Mouse (Mus musculus) left cerebral cortex, adult 2 months (tissue): ENCODE measurements around the gene Dio3. TPM values are rescaled to one million over a fixed set of nuclear protein-coding genes. Genes with fewer than 3 reads are reported as not detected.

Source experiments
- DNase-seq, 2 experiments: peaks; one replicate each; pipeline ENCODE4 v3.0.0; 2021 to 2022; ENCODE audit warnings: low spot score in 2 of 2, mixed read lengths in 1 of 2; ENCODE audit errors: extremely low spot score in 1 of 2
- H3K27ac ChIP-seq: fragments of 200-600 bp; 2 replicates; pipeline ENCODE4 v1.8.1; 2022
- H3K4me3 ChIP-seq: fragments of 200-600 bp; 2 replicates; pipeline ENCODE4 v1.8.1; 2022
- CTCF ChIP-seq: fragments of 200-600 bp; IDR thresholded peaks from 2 replicates; pipeline ENCODE4 v1.8.1; 2022; ENCODE audit warnings: antibody characterized with exemption, mild to moderate bottlenecking, moderate library complexity
- intact Hi-C: fragments of 180-260 bp; cut with DNase I; formaldehyde crosslinking; loops from one replicate; pipeline ENCODE4 v1.15.1; 2025
- long read RNA-seq, 2 experiments: library from polyadenylated mRNA; stranded (forward); transcript quantifications; one replicate each; pipeline ENCODE4 v2.0.0; 2021; ENCODE audit warnings: borderline mapping rate in 2 of 2
- total RNA-seq, 2 experiments: library from RNA; stranded (reverse); gene quantifications; 2 replicates each; pipeline ENCODE4 v1.2.3; 2021

Gene Dio3
- total RNA-seq, result 1 to 10 TPM; 3.6 to 5.7 TPM
- long read RNA-seq, experiment 1, partial matches to known transcripts, result 0 of 1 reads
- long read RNA-seq, experiment 1, other reads (novel, unspliced or antisense), result 0 of 1 reads
- long read RNA-seq, experiment 2, transcript Dio3-202 (1 exons, 2,030 nt), result major isoform, 6 of 6 reads
- long read RNA-seq, experiment 2, partial matches to known transcripts, result 0 of 6 reads
- long read RNA-seq, experiment 2, other reads (novel, unspliced or antisense), result 0 of 6 reads

DNA sequence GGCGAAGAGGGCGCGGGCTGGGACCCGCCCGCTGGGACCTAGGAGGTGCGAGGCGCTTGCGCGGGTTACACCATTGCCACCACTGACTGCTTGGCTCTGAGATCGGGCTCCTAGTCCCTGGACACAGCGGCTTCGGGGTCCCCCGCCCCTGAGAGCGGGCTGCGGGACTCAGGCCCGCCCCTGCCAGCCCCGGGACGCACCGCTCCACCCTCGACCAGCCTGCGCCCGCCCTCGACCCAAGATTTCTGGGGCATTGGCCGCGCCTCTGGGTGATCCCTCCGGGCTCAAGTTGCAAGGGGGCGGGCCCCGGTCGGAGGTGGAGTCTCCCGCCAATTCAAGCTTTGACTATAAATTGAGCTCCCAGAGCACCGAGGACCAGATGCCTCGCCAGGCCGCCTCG, at the start of gene Dio3:
Gene Dio3 (plus strand): TSS at position 216 of the 400 bp plus-strand sequence.
- no peak within 1 kb of the TSS for H3K27ac ChIP-seq
- no peak within 1 kb of the TSS for H3K4me3 ChIP-seq
- TF ChIP-seq CTCF, result no peak
- intact Hi-C loops, result loop anchor here (5.0 kb wide), 1 partner anchor 232 kb away; no protein-coding TSS in a partner anchor
- DNase-seq, result no peak

GRCm38 (mm10) chr12:110230296-110230695, 48.6 kb upstream of the Dio3 start:
- Histone ChIP-seq H3K4me3 (no peak overlapping the region), H3K27ac (no peak overlapping the region)
- DNase-seq, result no peak
- intact Hi-C loops, result no loop called here
- TF ChIP-seq CTCF, result no peak

DNA sequence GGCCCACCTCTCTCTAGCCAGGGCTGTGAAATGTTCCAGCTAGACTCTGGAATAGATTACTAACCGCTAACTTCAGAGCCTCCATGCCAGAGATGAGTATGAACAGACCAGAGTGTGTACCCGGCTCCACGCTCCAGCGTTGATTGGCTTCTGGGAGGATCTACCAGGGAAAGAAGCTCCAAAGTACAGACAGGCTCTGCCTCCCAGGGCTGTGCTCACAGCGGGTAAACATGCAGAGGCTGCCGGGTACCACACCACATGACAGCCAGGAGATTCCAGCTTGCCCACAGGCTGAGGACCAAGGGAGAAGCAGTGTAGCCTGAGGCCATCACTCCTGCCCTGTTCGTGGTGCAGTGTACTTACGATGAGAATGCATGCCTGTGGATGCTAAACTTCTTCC, 48.1 kb upstream of the Dio3 start:
- no peak for DNase-seq
- Histone ChIP-seq H3K4me3 (no peak overlapping the region), H3K27ac (no peak overlapping the region)
- TF ChIP-seq CTCF, result no peak
- intact Hi-C loops, result no loop called here

DNA sequence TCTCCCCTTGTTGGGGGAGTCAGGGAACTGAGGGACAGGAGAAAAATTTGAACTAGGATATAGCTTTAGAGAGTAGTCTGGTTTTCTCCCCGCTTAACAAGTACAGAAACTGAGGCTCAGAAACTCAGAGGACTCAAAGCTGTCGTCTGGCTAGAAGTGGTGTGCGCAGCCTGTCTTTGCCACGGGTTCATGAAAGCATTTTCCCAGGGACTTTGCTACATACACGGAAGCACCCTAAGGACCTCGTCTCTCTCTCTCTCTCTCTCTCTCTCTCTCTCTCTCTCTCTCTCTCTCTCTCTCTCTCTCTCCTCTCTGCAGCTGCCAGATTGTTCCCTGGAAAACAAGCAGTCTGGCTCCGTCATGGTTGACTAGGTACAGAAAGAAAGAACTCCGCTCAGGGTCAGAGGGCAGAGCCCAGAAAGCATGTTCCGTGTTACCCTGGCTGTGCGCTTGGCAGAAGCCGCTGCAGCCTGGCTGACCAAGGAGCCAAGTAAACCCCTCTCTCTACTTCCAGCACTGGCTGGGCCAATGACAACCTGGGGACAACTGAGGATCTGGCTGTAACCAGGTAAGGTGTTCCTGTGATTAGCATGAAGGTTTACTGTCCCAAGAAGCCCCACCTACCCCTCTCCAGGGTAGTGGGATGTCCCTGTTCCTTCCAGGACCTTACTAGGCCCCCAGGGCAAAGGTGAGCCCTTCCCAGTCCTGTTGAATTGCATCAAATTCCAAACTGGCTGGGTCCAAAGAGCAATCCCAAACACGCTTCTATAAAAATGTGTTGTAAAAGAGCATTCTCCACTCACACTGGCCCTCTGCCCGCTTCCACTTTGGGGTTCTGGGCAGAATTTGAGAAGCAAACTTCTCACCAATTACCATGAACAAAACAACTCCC, 46.9 kb upstream of the Dio3 start:
- no peak for TF ChIP-seq CTCF
- no peak overlapping the region for H3K27ac ChIP-seq
- no peak for DNase-seq
- intact Hi-C loops, result no loop called here
- no peak overlapping the region for H3K4me3 ChIP-seq

- intact Hi-C loops, result no loop called here
- TF ChIP-seq CTCF, result no peak
- DNase-seq, result no peak
- Histone ChIP-seq H3K4me3 (no peak overlapping the region), H3K27ac (no peak overlapping the region)
Observed at GRCm38 (mm10) chr12:110235908-110236307, 43.0 kb upstream of the Dio3 start.

DNA sequence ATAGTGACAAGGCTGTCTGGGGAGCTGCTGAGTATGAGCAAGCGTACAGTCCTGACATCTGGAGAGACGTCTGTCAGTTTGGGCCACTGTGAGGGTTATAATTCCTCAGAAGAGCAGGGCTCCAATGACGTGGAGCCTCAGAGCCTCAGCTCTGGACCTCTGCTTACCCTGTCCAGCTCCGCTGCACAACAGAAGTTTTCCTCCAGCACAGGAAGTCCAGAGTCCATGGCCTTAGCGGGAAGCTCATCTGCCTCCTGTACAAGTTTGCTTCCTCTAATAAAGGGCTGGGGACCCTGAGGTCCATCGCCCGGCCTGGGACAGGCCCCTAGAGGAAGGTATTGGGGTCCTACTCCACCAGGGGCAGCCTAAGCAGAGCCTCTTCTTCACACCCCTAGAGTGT, 41.8 kb upstream of the Dio3 start:
- DNase-seq, result no peak
- Histone ChIP-seq H3K27ac (no peak overlapping the region), H3K4me3 (no peak overlapping the region)
- no peak for TF ChIP-seq CTCF
- intact Hi-C loops, result no loop called here

DNA sequence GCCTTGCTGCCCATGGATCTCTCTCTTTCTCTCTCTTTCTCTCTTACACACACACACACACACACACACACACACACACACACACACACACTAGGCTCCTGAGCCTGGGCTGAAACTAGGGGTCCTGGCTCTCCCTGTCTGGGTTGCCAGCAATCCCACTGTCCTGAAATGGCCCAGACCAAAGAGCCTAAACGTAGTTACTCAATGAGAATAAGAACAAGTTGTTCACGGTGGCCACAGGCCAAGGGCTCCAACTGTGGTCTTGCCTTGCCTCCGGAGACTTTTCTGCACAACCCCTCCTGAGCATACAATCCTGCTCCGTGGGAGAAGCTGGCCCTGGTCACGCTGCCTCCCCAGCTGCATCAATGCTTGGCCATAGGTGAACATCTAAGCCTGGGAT, 39.5 kb upstream of the Dio3 start:
- intact Hi-C loops, result no loop called here
- no peak for DNase-seq
- Histone ChIP-seq H3K27ac (no peak overlapping the region), H3K4me3 (no peak overlapping the region)
- no peak for TF ChIP-seq CTCF

GRCm38 (mm10) chr12:110244581-110244980, 34.3 kb upstream of the Dio3 start:
- Histone ChIP-seq H3K27ac (no peak overlapping the region), H3K4me3 (no peak overlapping the region)
- intact Hi-C loops, result no loop called here
- no peak for TF ChIP-seq CTCF
- no peak for DNase-seq

DNA sequence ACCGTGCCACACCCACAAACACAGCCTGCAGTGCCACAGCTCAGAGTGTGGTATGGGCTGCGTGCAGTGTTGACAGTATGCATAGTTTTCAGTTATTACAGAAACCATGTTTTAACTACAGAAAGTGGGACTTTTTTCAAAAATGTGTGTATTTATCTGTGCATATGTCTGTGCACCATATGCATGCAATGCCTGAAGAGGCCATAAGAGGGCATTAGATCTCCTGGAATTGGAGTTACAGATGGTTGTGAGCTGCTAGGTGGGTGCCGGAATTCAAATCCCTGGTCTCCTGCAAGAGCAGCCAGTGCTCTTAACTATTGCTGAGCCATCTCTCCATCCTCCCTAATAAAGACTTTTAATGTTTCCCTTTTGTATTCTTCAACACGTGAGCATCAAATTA, 33.4 kb upstream of the Dio3 start:
- no peak; the same call in 1 of the 2 replicates for TF ChIP-seq CTCF
- DNase-seq, result no peak
- H3K4me3 ChIP-seq, result no peak overlapping the region
- H3K27ac ChIP-seq, result no peak overlapping the region
- intact Hi-C loops, result no loop called here

DNA sequence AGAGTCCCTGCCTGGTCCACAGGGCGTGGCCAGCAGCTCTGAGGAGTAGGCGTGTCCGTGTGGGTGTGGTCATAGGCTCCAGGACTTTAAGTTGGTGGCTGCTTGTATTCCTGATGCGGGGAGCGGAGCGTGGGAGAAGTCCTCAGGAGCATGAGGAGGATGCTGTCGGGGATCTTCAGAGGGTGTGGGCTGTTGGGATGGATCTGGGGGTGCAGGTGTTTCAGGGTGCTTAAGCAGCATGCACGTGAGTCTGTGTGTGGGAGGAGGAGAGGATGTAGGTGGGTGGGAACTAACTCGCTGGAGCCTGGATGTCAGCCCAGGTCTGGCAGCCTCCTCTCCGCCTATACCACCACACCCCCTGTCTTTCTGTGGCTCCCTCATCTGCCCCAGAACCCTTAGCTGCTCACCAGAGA, 26.7 kb upstream of the Dio3 start:
- TF ChIP-seq CTCF, result no peak
- H3K4me3 ChIP-seq, result no peak overlapping the region
- intact Hi-C loops, result no loop called here
- DNase-seq, result peak; percentile 19 to 28
- H3K27ac ChIP-seq, result no peak overlapping the region

- no peak overlapping the region for H3K27ac ChIP-seq
- intact Hi-C loops, result no loop called here
- no peak overlapping the region for H3K4me3 ChIP-seq
- no peak for DNase-seq
- TF ChIP-seq CTCF, result no peak
Observed at GRCm38 (mm10) chr12:110255731-110256130, 23.1 kb upstream of the Dio3 start.

GRCm38 (mm10) chr12:110256478-110257220, 22.2 kb upstream of the Dio3 start:
- intact Hi-C loops, result no loop called here
- DNase-seq, result no peak
- no peak overlapping the region for H3K27ac ChIP-seq
- H3K4me3 ChIP-seq, result no peak overlapping the region
- no peak for TF ChIP-seq CTCF
